7 mouse cellular contexts compared by ENCODE assay signal in the genomic region with DNA sequence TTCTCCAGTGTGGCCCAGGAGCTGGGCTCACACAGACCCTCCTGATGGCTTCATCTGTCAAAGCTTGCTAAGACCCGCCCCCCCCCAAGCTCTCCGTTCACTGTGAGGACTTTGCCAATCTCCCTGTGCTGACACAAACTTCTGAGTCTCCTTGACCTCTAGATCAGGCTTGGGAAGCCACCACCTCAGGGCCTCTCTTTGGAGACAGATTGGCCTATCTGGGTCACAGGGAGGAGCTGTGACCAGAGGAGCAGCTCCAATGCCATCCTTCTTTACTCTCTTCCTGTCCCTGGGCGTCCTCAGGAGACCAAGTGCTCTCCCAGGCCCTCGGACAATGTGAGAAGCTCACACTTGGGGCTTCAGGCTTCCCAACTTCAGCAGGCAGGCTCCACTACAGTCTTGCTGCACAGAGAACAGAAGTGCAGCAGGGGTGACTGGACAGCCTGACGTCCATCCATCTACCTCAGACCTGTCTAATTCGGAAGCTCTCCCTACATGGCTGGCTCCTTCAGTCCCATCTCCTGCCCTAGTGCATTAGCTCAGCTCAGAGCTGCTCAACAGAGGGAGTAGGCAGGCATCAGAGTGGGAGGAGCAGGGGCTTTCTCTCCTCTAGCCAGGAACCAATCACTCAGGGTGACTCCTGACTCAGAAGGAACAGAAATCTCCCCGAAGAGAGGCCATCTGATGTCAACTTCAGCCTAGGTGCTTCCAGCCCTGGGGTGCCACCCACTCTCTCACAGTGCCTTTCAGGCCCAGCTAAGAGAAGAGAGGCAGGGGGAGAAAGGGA. TPM values are rescaled to one million over a fixed set of nuclear protein-coding genes. Genes with fewer than 3 reads are reported as not detected.
A peak's percentile ranks its signal among the peaks of the same experiment; 100 is the strongest.
DNase-seq lines count a peak whose midpoint lies in the region; ATAC-seq and TF ChIP-seq lines count a peak whose summit lies in the region.

No protein-coding gene starts in this region.

- no peak overlapping the region for H3K27ac ChIP-seq in forebrain, embryonic 16.5 days (ENCODE audit: low read length)
- peak overlapping the region; percentile 83 for H3K27ac ChIP-seq in liver, postnatal 0 days (ENCODE audit: low read depth)
- H3K27ac ChIP-seq in stomach, postnatal 0 days (replicated peaks), result peak overlapping the region; percentile 86

- WGBS in forebrain, embryonic 16.5 days, result 76% methylated on average over 7 of the region's 7 CpGs
- 54% methylated on average over 7 of the region's 7 CpGs for WGBS in liver, postnatal 0 days (ENCODE audit: insufficient replicate concordance)
- 59% methylated on average over 7 of the region's 7 CpGs for WGBS in stomach, postnatal 0 days

- no peak for DNase-seq in liver, postnatal 0 days
- DNase-seq in stomach, postnatal 0 days (ENCODE audit: low spot score), result no peak
- no peak for DNase-seq in right cerebral cortex, postnatal 14 days
- no peak for DNase-seq in layer of hippocampus, postnatal 10 days (ENCODE audit: low spot score in 2 of 2)

- no peaks in the 10 kb centered on the region for H3K9me3 ChIP-seq in megakaryocyte, embryonic 14.5 days
- no peaks in the 10 kb centered on the region for H3K9me3 ChIP-seq in forebrain, embryonic 16.5 days (ENCODE audit: control insufficient read depth, low read length)
- H3K9me3 ChIP-seq in liver, postnatal 0 days (ENCODE audit: low read length), result no peaks in the 10 kb centered on the region
- H3K9me3 ChIP-seq in stomach, postnatal 0 days (ENCODE audit: control insufficient read depth, low read length), result no peaks in the 10 kb centered on the region

- peaks cover 78% of the 10 kb centered on the region for H3K4me1 ChIP-seq in megakaryocyte, embryonic 14.5 days
- H3K4me1 ChIP-seq in forebrain, embryonic 16.5 days (replicated peaks; ENCODE audit: control insufficient read depth, insufficient read depth, low read length), result peaks cover 23% of the 10 kb centered on the region
- H3K4me1 ChIP-seq in liver, postnatal 0 days (ENCODE audit: insufficient read depth), result peaks cover 32% of the 10 kb centered on the region
- H3K4me1 ChIP-seq in stomach, postnatal 0 days (replicated peaks; ENCODE audit: control insufficient read depth, insufficient read depth), result 0 out of 2 replicates have a peak, but pooled peaks cover 5% of the 10 kb centered on the region

- H3K36me3 ChIP-seq in megakaryocyte, embryonic 14.5 days (replicated peaks; ENCODE audit: low read length), result no peaks in the 10 kb centered on the region
- H3K36me3 ChIP-seq in forebrain, embryonic 16.5 days (ENCODE audit: control insufficient read depth, insufficient read depth), result no peaks in the 10 kb centered on the region
- peaks cover 6% of the 10 kb centered on the region for H3K36me3 ChIP-seq in liver, postnatal 0 days (replicated peaks; ENCODE audit: insufficient read depth, low read length)
- no peaks in the 10 kb centered on the region for H3K36me3 ChIP-seq in stomach, postnatal 0 days (ENCODE audit: control insufficient read depth, insufficient read depth, low read length)

- TF ChIP-seq EP300 in liver, postnatal 0 days (IDR thresholded peaks at IDR 0.05; ENCODE audit: low read depth), result no peak
- TF ChIP-seq EP300 in stomach, postnatal 0 days (optimal IDR thresholded peaks at IDR 0.05), result no peak

- peak overlapping the region; percentile 53 for H3K4me2 ChIP-seq in forebrain, embryonic 16.5 days (ENCODE audit: low read length)
- no peak overlapping the region for H3K4me2 ChIP-seq in liver, postnatal 0 days (ENCODE audit: low read depth, low read length)
- H3K4me2 ChIP-seq in stomach, postnatal 0 days (replicated peaks; ENCODE audit: low read depth), result no peak overlapping the region

- H3K9ac ChIP-seq in forebrain, embryonic 16.5 days (replicated peaks; ENCODE audit: low read depth, low read length), result peak overlapping the region; percentile 79
- no peak overlapping the region; the same call in 1 of the 2 replicates for H3K9ac ChIP-seq in liver, postnatal 0 days (replicated peaks)
- H3K9ac ChIP-seq in stomach, postnatal 0 days (ENCODE audit: low read length), result no peak overlapping the region

- peak overlapping the region; percentile 4 for H3K4me3 ChIP-seq in megakaryocyte, embryonic 14.5 days (replicated peaks)
- H3K4me3 ChIP-seq in forebrain, embryonic 16.5 days (replicated peaks; ENCODE audit: low read length), result no peak overlapping the region; the same call in 1 of the 2 replicates
- H3K4me3 ChIP-seq in liver, postnatal 0 days (ENCODE audit: low read depth, low read length), result no peak overlapping the region
- no peak overlapping the region for H3K4me3 ChIP-seq in stomach, postnatal 0 days (ENCODE audit: low read depth, low read length)

- H3K27me3 ChIP-seq in megakaryocyte, embryonic 14.5 days (replicated peaks), result peaks cover 96% of the 10 kb centered on the region
- H3K27me3 ChIP-seq in forebrain, embryonic 16.5 days (replicated peaks; ENCODE audit: control insufficient read depth, insufficient read depth, low read length), result no peaks in the 10 kb centered on the region
- peaks cover 7% of the 10 kb centered on the region; the same call in 1 of the 2 replicates for H3K27me3 ChIP-seq in liver, postnatal 0 days (ENCODE audit: insufficient read depth, low read length)
- no peaks in the 10 kb centered on the region for H3K27me3 ChIP-seq in stomach, postnatal 0 days (ENCODE audit: control insufficient read depth, insufficient read depth, low read length)

- no peak for ATAC-seq in megakaryocyte, adult 5-6 weeks (ENCODE audit: poor library complexity, severe bottlenecking)
- ATAC-seq in forebrain, embryonic 16.5 days, result no peak
- peak; percentile 9 for ATAC-seq in liver, postnatal 0 days
- ATAC-seq in stomach, postnatal 0 days (ENCODE audit: low FRiP score, low TSS enrichment), result peak; percentile 57; the same call in 1 of the 2 replicates

- no peak for TF ChIP-seq CTCF in liver, postnatal 0 days (IDR thresholded peaks at IDR 0.05; ENCODE audit: low read depth)
- no peak for TF ChIP-seq CTCF in stomach, postnatal 0 days (IDR thresholded peaks at IDR 0.05; ENCODE audit: low read depth)

RNA-seq across cellular contexts. Expression of a gene that starts 4.0 kb away (rescaled TPM):
- polyA plus RNA-seq in megakaryocyte, embryonic 14.5 days (2012; ENCODE audit: insufficient read depth, low replicate concordance), result 8.4 and 26.0 TPM in 2 replicates
- total RNA-seq in megakaryocyte, adult 5-6 weeks (2015), result 171 and 181 TPM in 2 replicates
- 164 and 167 TPM in 2 replicates for total RNA-seq in megakaryocyte, adult 5-6 weeks (2017)
- 16.5 and 25.8 TPM in 2 replicates for polyA plus RNA-seq in forebrain, embryonic 16.5 days (2015; fragmentation: Nextera tagmentation; extraction: Ambion mirVana)
- 27.3 and 30.0 TPM in 2 replicates for polyA plus RNA-seq in liver, postnatal 0 days (2015; fragmentation: Nextera tagmentation; extraction: Ambion mirVana)
- 27.9 and 32.7 TPM in 2 replicates for polyA plus RNA-seq in stomach, postnatal 0 days (2015; fragmentation: Nextera tagmentation; extraction: Ambion mirVana)
- 10 to 100 TPM; 39.6 to 42.8 TPM for total RNA-seq in layer of hippocampus, postnatal 10 days (2021)

RNA-seq across cellular contexts. Expression of a gene that starts 32.0 kb away (rescaled TPM):
- 6.7 and 7.2 TPM in 2 replicates for polyA plus RNA-seq in megakaryocyte, embryonic 14.5 days (2012; ENCODE audit: insufficient read depth, low replicate concordance)
- total RNA-seq in megakaryocyte, adult 5-6 weeks (2015), result 11.4 and 11.6 TPM in 2 replicates
- total RNA-seq in megakaryocyte, adult 5-6 weeks (2017), result 17.4 and 18.7 TPM in 2 replicates
- polyA plus RNA-seq in forebrain, embryonic 16.5 days (2015; fragmentation: Nextera tagmentation; extraction: Ambion mirVana), result 36.2 and 37.1 TPM in 2 replicates
- 9.0 and 9.2 TPM in 2 replicates for polyA plus RNA-seq in liver, postnatal 0 days (2015; fragmentation: Nextera tagmentation; extraction: Ambion mirVana)
- polyA plus RNA-seq in stomach, postnatal 0 days (2015; fragmentation: Nextera tagmentation; extraction: Ambion mirVana), result 9.7 and 9.8 TPM in 2 replicates
- total RNA-seq in layer of hippocampus, postnatal 10 days (2021), result 10 to 100 TPM; 54.1 to 58.1 TPM

RNA-seq across cellular contexts. Expression of a gene that starts 46.8 kb away (rescaled TPM):
- polyA plus RNA-seq in megakaryocyte, embryonic 14.5 days (2012; ENCODE audit: insufficient read depth, low replicate concordance), result 73.6 and 114 TPM in 2 replicates
- 115 and 131 TPM in 2 replicates for total RNA-seq in megakaryocyte, adult 5-6 weeks (2015)
- 78.5 and 81.9 TPM in 2 replicates for total RNA-seq in megakaryocyte, adult 5-6 weeks (2017)
- polyA plus RNA-seq in forebrain, embryonic 16.5 days (2015; fragmentation: Nextera tagmentation; extraction: Ambion mirVana), result 45.1 and 45.5 TPM in 2 replicates
- polyA plus RNA-seq in liver, postnatal 0 days (2015; fragmentation: Nextera tagmentation; extraction: Ambion mirVana), result 59.5 and 64.3 TPM in 2 replicates
- polyA plus RNA-seq in stomach, postnatal 0 days (2015; fragmentation: Nextera tagmentation; extraction: Ambion mirVana), result 55.6 and 58.1 TPM in 2 replicates
- total RNA-seq in layer of hippocampus, postnatal 10 days (2021), result 10 to 100 TPM; 10.9 to 11.6 TPM

RNA-seq across cellular contexts. Expression of a gene that starts 52.8 kb away (rescaled TPM):
- polyA plus RNA-seq in megakaryocyte, embryonic 14.5 days (2012; ENCODE audit: insufficient read depth, low replicate concordance), result 607 and 1,158 TPM in 2 replicates
- total RNA-seq in megakaryocyte, adult 5-6 weeks (2015), result 1.5 and 1.9 TPM in 2 replicates
- total RNA-seq in megakaryocyte, adult 5-6 weeks (2017), result 2.5 and 4.5 TPM in 2 replicates
- 26.9 and 30.9 TPM in 2 replicates for polyA plus RNA-seq in forebrain, embryonic 16.5 days (2015; fragmentation: Nextera tagmentation; extraction: Ambion mirVana)
- polyA plus RNA-seq in liver, postnatal 0 days (2015; fragmentation: Nextera tagmentation; extraction: Ambion mirVana), result 68.4 and 73.4 TPM in 2 replicates
- 250 and 267 TPM in 2 replicates for polyA plus RNA-seq in stomach, postnatal 0 days (2015; fragmentation: Nextera tagmentation; extraction: Ambion mirVana)
- total RNA-seq in layer of hippocampus, postnatal 10 days (2021), result 10 to 100 TPM; 46.2 to 50.5 TPM

Comparison
In these comparisons a context has a peak if more than half of its experiments do, and no peak if none do; other contexts are left out.
1. ATAC-seq: peak in liver, postnatal 0 days (single experiment) and stomach, postnatal 0 days (single experiment); none in megakaryocyte, adult 5-6 weeks (single experiment) and forebrain, embryonic 16.5 days (single experiment).